Mouse (Mus musculus): ENCODE results near the gene Cat. TPM values are rescaled to one million over a fixed set of nuclear protein-coding genes. Genes with fewer than 3 reads are reported as not detected.
A peak's percentile ranks its signal among the peaks of the same experiment; 100 is the strongest.

Gene Cat
- total RNA-seq, 2 experiments from 2014 or later: 77.9 to 127 TPM

DNA sequence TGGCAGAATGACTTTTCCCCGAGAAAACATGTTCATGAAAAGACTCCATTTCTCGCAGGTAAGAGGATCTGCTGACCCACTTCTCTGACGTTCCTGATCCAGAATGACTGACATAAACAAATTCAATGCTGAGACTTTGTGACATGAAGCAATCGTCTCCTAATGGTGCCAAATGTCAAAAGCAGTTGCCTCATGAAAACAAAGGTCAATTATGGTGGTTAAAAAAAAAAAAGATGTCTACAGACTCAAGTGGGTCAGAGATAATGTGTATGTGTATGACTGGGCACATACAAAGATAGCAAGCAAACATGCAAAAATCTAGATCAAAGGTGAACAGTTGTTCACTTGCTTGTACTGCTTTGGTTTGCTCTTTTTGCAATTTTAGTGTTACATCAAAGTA is 8.9 kb upstream of the Cat start:
- no peak for TF ChIP-seq CTCF (IDR thresholded peaks at IDR 0.05)
- no peak overlapping the region for H3K27ac ChIP-seq
- no peak overlapping the region for H3K4me3 ChIP-seq
- intact Hi-C loops (cut with DNase I): no loop called here
- no peak for DNase-seq

DNA sequence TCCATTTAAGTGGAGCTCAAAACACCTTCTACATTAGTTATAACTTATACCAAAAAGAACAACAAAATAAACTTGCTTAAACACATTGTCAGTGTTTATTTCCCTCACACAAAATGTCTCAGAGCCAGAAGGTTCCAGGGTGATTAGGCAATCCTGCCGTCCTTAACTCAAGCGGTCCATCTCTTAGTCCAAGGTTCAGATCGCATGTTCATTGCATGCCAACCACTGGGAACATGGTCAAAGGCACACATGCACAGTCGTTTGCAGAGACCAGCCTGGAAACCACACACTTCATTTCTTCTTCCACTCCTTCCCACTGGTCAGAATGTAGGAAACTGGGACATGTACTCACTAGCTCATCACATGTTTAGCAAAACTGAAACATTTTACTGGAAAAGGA is 7.6 kb upstream of the Cat start:
- no peak for DNase-seq
- H3K4me3 ChIP-seq: no peak overlapping the region
- no peak overlapping the region for H3K27ac ChIP-seq
- intact Hi-C loops (cut with DNase I): no loop called here
- TF ChIP-seq CTCF (IDR thresholded peaks at IDR 0.05): no peak

- peak overlapping the region; percentile 84 for H3K4me3 ChIP-seq
- H3K27ac ChIP-seq: peak overlapping the region; percentile 99
- intact Hi-C loops (cut with DNase I): no loop called here
- no peak for TF ChIP-seq CTCF (IDR thresholded peaks at IDR 0.05)
- no peak for DNase-seq
These were observed 907 bp downstream of the Cat start for GRCm38 (mm10) chr2:103483986-103484520.

- no peak for TF ChIP-seq CTCF (IDR thresholded peaks at IDR 0.05)
- DNase-seq: no peak
- H3K4me3 ChIP-seq: peak overlapping the region; percentile 84
- intact Hi-C loops (cut with DNase I): no loop called here
- H3K27ac ChIP-seq: peak overlapping the region; percentile 99
These were observed 1.5 kb downstream of the Cat start for GRCm38 (mm10) chr2:103483289-103483985.

DNA sequence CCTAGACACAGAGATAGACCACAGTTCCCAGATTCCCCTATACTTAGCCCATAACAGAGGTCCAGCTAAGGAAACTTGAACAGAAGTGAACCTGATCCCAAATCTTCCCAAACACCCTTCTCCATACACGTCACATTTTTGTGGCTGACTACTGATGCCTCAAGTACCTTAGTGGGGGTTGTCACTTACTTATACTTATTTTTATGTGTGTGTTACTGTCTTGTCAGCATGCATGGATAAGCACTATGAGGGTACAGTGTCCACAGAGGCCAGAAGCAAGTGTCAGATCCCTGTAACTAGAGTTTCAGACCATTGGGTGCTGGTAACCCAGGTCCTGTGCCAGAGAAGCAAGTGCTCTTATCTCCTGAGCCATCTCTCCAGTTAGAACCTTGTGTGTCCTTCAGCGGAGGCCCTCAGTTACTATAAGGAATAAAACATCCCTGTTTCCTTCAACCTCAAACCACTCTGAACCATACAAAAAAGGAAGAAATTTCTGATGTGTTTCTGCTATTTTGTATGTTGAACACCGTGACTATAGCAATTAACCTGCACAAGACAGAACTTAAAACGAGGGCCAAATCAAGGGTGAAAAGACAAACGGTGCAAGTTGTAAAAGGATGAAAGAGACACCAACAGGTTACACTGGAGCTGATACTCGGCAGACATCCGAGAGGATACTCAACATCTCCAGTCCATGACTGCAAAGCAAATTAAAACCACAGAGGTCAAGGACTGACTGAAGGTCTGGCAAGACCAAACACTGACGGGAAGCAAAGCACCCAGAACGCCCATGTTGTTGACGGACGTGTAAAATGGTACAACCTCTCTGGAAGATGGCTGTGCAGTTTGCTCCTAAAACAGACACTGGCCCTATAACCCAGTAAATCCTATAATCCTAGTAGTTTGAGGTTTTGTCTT is 3.4 kb downstream of the Cat start:
- no peak for DNase-seq
- H3K27ac ChIP-seq: peak overlapping the region; percentile 66
- intact Hi-C loops (cut with DNase I): no loop called here
- no peak for TF ChIP-seq CTCF (IDR thresholded peaks at IDR 0.05)
- peak overlapping the region; percentile 17; the same call in 1 of the 2 replicates for H3K4me3 ChIP-seq

DNA sequence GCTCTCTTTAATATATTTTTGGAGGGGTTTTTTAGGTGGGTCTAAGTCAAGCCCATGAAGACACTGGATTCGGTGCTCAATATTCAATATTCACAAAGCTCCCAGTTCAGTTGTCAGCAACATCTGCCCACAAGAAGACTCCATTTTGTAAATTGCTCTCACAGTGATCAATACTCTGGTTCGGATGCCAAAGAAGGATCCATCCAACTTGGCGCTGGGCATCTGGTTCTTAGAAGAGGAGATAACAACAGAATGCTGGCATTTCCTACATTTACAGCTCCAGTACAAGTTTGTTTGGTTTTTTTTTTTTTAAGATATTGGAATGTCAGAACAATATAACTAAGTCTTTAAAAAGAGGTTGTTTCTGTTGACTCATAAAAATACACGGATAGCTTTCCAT is 4.1 kb downstream of the Cat start:
- Histone ChIP-seq H3K4me3 (no peak overlapping the region), H3K27ac (peak overlapping the region; percentile 66)
- TF ChIP-seq CTCF (IDR thresholded peaks at IDR 0.05): no peak
- no peak for DNase-seq
- intact Hi-C loops (cut with DNase I): no loop called here

GRCm38 (mm10) chr2:103480240-103480639 is 4.7 kb downstream of the Cat start:
- no peak for TF ChIP-seq CTCF (IDR thresholded peaks at IDR 0.05)
- intact Hi-C loops (cut with DNase I): no loop called here

DNA sequence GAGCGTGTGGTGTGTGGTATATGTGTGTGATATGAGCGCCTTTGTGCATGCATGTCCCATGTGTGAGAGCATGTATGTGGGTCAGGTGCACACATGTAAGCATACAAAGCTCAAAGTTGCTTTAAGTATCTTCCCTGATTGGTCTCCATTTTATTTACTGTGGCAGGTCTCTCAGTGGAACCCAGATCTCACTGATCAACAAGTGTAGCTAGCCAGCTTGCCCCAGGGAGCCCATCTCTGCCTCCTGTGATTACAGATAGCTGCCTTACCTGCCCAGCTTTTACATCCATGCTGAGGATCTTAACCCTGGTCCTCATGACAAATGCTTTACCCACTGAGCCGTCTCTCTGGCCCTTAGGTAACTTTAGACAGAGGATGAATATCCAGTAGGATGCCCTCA is 6.6 kb downstream of the Cat start:
- intact Hi-C loops (cut with DNase I): no loop called here
- no peak for DNase-seq
- Histone ChIP-seq H3K4me3 (no peak overlapping the region), H3K27ac (no peak overlapping the region)
- no peak for TF ChIP-seq CTCF (IDR thresholded peaks at IDR 0.05)

More at GRCm38 (mm10) chr2:103480240-103480639, 4.7 kb downstream of the Cat start:
- H3K4me3 ChIP-seq: no peak overlapping the region
- peak overlapping the region; percentile 66 for H3K27ac ChIP-seq
- DNase-seq: no peak

DNA sequence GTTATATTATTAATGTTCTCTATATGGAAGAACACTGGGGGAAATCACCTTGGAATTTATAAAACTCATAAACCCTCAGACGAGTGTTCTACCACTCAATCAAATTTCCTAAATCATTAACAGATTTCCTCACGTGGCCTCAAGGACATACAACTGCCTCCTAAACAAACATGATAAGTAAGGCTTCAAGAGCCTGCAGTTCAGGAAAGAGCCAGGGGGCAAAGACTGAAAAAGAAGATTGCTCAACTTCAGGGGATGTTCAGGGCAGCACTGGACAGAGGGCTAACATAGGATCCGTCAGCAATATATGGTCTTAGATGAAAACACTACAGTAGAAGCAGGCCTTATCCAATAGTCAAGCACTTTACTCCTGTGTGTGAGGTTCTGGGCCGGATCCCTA is 7.5 kb downstream of the Cat start:
- TF ChIP-seq CTCF (IDR thresholded peaks at IDR 0.05): no peak
- intact Hi-C loops (cut with DNase I): no loop called here
- Histone ChIP-seq H3K4me3 (no peak overlapping the region), H3K27ac (no peak overlapping the region)
- DNase-seq: no peak

GRCm38 (mm10) chr2:103476657-103477056 is 8.3 kb downstream of the Cat start:
- no peak for TF ChIP-seq CTCF (IDR thresholded peaks at IDR 0.05)
- DNase-seq: no peak
- no peak overlapping the region for H3K4me3 ChIP-seq
- intact Hi-C loops (cut with DNase I): no loop called here
- H3K27ac ChIP-seq: no peak overlapping the region

DNA sequence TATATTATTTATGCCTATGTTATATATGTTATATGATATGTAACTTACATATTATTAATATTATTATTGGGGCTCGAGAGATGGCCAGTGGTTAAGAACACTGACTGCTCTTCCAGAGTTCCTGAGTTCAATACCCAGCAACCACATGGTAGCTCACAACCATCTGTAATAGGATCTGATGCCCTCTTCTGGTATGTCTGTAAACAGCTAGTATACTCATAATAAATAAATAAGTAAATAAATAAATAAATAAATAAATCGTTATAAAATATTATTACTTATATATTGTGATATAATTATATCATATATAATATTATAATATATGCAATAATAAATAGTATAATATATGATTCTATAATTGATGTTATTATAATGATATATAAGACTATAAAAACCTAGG is 8.8 kb downstream of the Cat start:
- Histone ChIP-seq H3K4me3 (no peak overlapping the region), H3K27ac (no peak overlapping the region)
- no peak for DNase-seq
- intact Hi-C loops (cut with DNase I): no loop called here
- no peak for TF ChIP-seq CTCF (IDR thresholded peaks at IDR 0.05)

GRCm38 (mm10) chr2:103473362-103473761 is 11.6 kb downstream of the Cat start:
- intact Hi-C loops (cut with DNase I): no loop called here
- H3K4me3 ChIP-seq: no peak overlapping the region
- H3K27ac ChIP-seq: no peak overlapping the region
- DNase-seq: no peak
- no peak for TF ChIP-seq CTCF (IDR thresholded peaks at IDR 0.05)

- no peak for TF ChIP-seq CTCF (IDR thresholded peaks at IDR 0.05)
- Histone ChIP-seq H3K27ac (no peak overlapping the region), H3K4me3 (no peak overlapping the region)
- intact Hi-C loops (cut with DNase I): no loop called here
- no peak for DNase-seq
These were observed 17.9 kb downstream of the Cat start for GRCm38 (mm10) chr2:103466984-103467588.

All from gastrocnemius, adult 2 months (tissue).